Mouse (Mus musculus) naive thymus-derived CD4-positive, alpha-beta T cell, adult 5 months (primary cell): ENCODE data around the gene Tmem63c. TPM values are rescaled to one million over a fixed set of nuclear protein-coding genes. Genes with fewer than 3 reads are reported as not detected.

Source experiments
- polyA plus RNA-seq: library from polyadenylated mRNA; unstranded; fragments of 100-300 nt; shearing (Covaris generic); gene quantifications from one replicate; pipeline ENCODE4 v1.2.1, GENCODE M21; 2017

The Tmem63c gene
- not detected for polyA plus RNA-seq

DNA sequence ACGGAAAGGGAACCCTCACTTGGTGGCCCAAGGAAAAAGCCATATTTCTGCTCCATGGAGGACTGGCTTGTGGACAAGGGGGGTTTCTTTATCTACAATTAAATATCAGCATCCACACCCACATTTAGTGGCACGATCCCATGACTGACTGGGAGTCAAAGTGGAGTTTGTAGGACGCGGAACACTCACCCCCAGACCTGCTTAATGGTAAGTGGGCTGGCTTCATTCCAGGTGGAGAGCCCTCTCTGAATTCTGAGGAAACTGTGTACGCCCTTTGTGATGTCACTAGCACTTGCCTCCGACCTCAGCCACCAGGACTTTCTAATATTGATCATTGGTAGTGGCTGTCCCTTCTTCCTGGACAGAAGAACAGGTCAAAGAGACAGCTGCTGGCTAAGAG is at the start of gene Tmem63c:
Tmem63c (plus strand) TSS at position 301 of the 400 bp plus-strand sequence.

GRCm38 (mm10) chr12:86989890-86990754 is 31.0 kb upstream of the Tmem63c start, which contains the start of gene Zdhhc22:
Gene Zdhhc22, minus strand, starts transcription at chr12:86990430.

DNA sequence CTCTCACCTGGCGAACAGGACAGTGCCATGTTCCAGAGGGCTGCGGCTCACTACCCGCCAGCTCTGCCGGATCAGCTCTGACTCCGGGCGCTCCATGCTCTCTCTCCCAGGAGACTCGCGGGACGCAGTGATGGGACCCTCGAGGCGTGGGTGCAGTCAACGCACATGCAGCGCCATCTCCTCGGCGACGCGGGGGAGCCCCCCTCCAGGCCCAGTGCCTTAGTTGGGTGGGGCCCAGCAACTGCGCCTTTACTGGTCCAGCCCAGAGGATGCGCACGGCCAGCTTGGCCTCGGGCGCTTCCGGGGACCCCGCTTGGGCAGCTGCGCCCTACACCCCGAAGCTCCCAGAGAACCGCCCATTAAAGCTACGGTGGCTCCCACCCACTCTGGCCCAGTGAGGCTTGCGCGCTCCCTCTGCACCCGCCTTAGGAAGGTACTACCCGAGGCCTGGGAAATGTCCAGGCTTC is 81.1 kb downstream of the Tmem63c start, which contains the start of gene Ngb:
Ngb (minus strand) TSS at position 375 of the 467 bp plus-strand sequence.

Other genes starting within 250 kb of the Tmem63c start
- gene Irf2bpl, start 136.5 kb upstream of the Tmem63c start, polyA plus RNA-seq = 119 TPM
- gene Cipc, start 74.3 kb upstream of the Tmem63c start, polyA plus RNA-seq = 19.3 TPM
- gene Zdhhc22, start 30.9 kb upstream of the Tmem63c start, polyA plus RNA-seq = not detected
- gene Ngb, start 81.2 kb downstream of the Tmem63c start, polyA plus RNA-seq = not detected
- gene Gstz1, start 125.8 kb downstream of the Tmem63c start, polyA plus RNA-seq = 9.1 TPM
- gene Pomt2, start 126.6 kb downstream of the Tmem63c start, polyA plus RNA-seq = 5.0 TPM
- gene Samd15, start 178.4 kb downstream of the Tmem63c start, polyA plus RNA-seq = 2.9 TPM
- gene Tmed8, start 179.1 kb downstream of the Tmem63c start, polyA plus RNA-seq = 7.6 TPM
- 0.36 TPM for gene Noxred1, start 217.4 kb downstream of the Tmem63c start, polyA plus RNA-seq
- 23.5 TPM for gene Vipas39, start 244.9 kb downstream of the Tmem63c start, polyA plus RNA-seq
- gene Ahsa1, start 245.1 kb downstream of the Tmem63c start, polyA plus RNA-seq = 177 TPM